Mouse (Mus musculus) heart, postnatal 10 days (tissue): ENCODE measurements around the gene Rxra. TPM values are rescaled to one million over a fixed set of nuclear protein-coding genes. Genes with fewer than 3 reads are reported as not detected.

ENCODE experiments used
- DNase-seq, 2 experiments: peaks; one replicate each; pipeline ENCODE4 v3.0.0; 2021
- intact Hi-C: fragments of 180-260 bp; cut with DNase I; formaldehyde crosslinking; loops from one replicate; pipeline ENCODE4 v1.15.1; 2025
- total RNA-seq, 2 experiments: library from RNA; stranded (reverse); gene quantifications; 2 replicates each; pipeline ENCODE4 v1.2.3; 2021

The Rxra gene
- 10 to 100 TPM; 38.6 to 42.5 TPM for total RNA-seq

- intact Hi-C loops, result loop anchor here (2.0 to 5.0 kb wide), 3 partner anchors 15 to 124 kb away; no protein-coding TSS in a partner anchor
- DNase-seq, result peak; percentile 71 to 75
These were observed at the start of gene Rxra for GRCm38 (mm10) chr2:27676106-27676477. Gene Rxra, plus strand, starts transcription at chr2:27676440.

- DNase-seq, result no peak
- intact Hi-C loops, result no loop called here
These were observed 49.6 kb upstream of the Rxra start for GRCm38 (mm10) chr2:27626604-27627003.

GRCm38 (mm10) chr2:27630601-27631285, 45.5 kb upstream of the Rxra start:
- DNase-seq, result no peak
- intact Hi-C loops, result no loop called here

GRCm38 (mm10) chr2:27633471-27633870, 42.8 kb upstream of the Rxra start:
- intact Hi-C loops, result no loop called here

GRCm38 (mm10) chr2:27634018-27634417, 42.2 kb upstream of the Rxra start:
- no peak for DNase-seq
- intact Hi-C loops, result no loop called here

More at GRCm38 (mm10) chr2:27633471-27633870, 42.8 kb upstream of the Rxra start:
- no peak for DNase-seq

GRCm38 (mm10) chr2:27635147-27635738, 41.0 kb upstream of the Rxra start:
- intact Hi-C loops, result no loop called here
- DNase-seq, result no peak

GRCm38 (mm10) chr2:27636796-27637195, 39.4 kb upstream of the Rxra start:
- intact Hi-C loops, result no loop called here
- DNase-seq, result peak; percentile 13 to 33

- no peak for DNase-seq
- intact Hi-C loops, result no loop called here
These were observed 38.9 kb upstream of the Rxra start for GRCm38 (mm10) chr2:27637281-27637896.

- DNase-seq, result no peak
- intact Hi-C loops, result no loop called here
These were observed 36.5 kb upstream of the Rxra start for GRCm38 (mm10) chr2:27639631-27640334.

- DNase-seq, result no peak
- intact Hi-C loops, result no loop called here
These were observed 35.2 kb upstream of the Rxra start for GRCm38 (mm10) chr2:27640900-27641479.

GRCm38 (mm10) chr2:27644547-27645120, 31.6 kb upstream of the Rxra start:
- DNase-seq, result peak; percentile 43 to 59
- intact Hi-C loops, result no loop called here

- DNase-seq, result peak; percentile 17 to 37
These were observed 30.8 kb upstream of the Rxra start for GRCm38 (mm10) chr2:27645471-27645870.

GRCm38 (mm10) chr2:27649862-27650661, 26.2 kb upstream of the Rxra start:
- DNase-seq, result no peak
- intact Hi-C loops, result no loop called here

More at GRCm38 (mm10) chr2:27645471-27645870, 30.8 kb upstream of the Rxra start:
- intact Hi-C loops, result no loop called here

- DNase-seq, result no peak
- intact Hi-C loops, result no loop called here
These were observed 25.2 kb upstream of the Rxra start for GRCm38 (mm10) chr2:27650991-27651390.

- DNase-seq, result no peak
- intact Hi-C loops, result no loop called here
These were observed 22.7 kb upstream of the Rxra start for GRCm38 (mm10) chr2:27653496-27654030.

GRCm38 (mm10) chr2:27654321-27655232, 21.7 kb upstream of the Rxra start:
- intact Hi-C loops, result loop anchor here (5.0 kb wide), 1 partner anchor 67 kb away; no protein-coding TSS in a partner anchor

GRCm38 (mm10) chr2:27656576-27656975, 19.7 kb upstream of the Rxra start:
- DNase-seq, result no peak
- intact Hi-C loops, result loop anchor here (5.0 kb wide), 1 partner anchor 69 kb away; no protein-coding TSS in a partner anchor

More at GRCm38 (mm10) chr2:27654321-27655232, 21.7 kb upstream of the Rxra start:
- no peak for DNase-seq

- intact Hi-C loops, result no loop called here
- no peak for DNase-seq
These were observed 11.0 kb upstream of the Rxra start for GRCm38 (mm10) chr2:27665284-27665683.
